In genomic region chr5:43050961-43051517, GRCm38 (mm10) we compare ENCODE assay signal across 14 mouse cellular contexts.
DNase-seq lines count a peak whose midpoint lies in the region; ATAC-seq lines count a peak whose summit lies in the region.
"Had no signal": no experiment of that assay in that cellular context is flagged by ENCODE, and none has a peak within 500 bp of the region (broad histone marks: within the 10 kb centered on the region; RNA-seq: fewer than 3 reads in every experiment).

No protein-coding gene starts in this region.

- no peak overlapping the region for H3K4me3 ChIP-seq in intestine, embryonic 15.5 days (replicated peaks)
- H3K4me3 ChIP-seq: forebrain, embryonic 15.5 days; heart, embryonic 12.5 days; hindbrain, embryonic 10.5 days had no signal

- no peaks in the 10 kb centered on the region for H3K36me3 ChIP-seq in intestine, embryonic 15.5 days
- H3K36me3 ChIP-seq: forebrain, embryonic 15.5 days; heart, embryonic 12.5 days; hindbrain, embryonic 10.5 days had no signal

- H3K27ac ChIP-seq in intestine, embryonic 15.5 days: no peak overlapping the region
- H3K27ac ChIP-seq: forebrain, embryonic 15.5 days; hindbrain, embryonic 10.5 days had no signal

- WGBS in intestine, embryonic 15.5 days: 87% methylated on average over 7 of the region's 7 CpGs

- no peak for ATAC-seq in intestine, embryonic 15.5 days
- ATAC-seq: forebrain, embryonic 15.5 days; intestine, embryonic 16.5 days had no signal

- no peak overlapping the region for H3K9ac ChIP-seq in intestine, embryonic 15.5 days
- H3K9ac ChIP-seq: forebrain, embryonic 15.5 days; heart, embryonic 12.5 days had no signal

- DNase-seq in kidney, adult 18-20 months: peak; percentile 28
- DNase-seq in kidney, postnatal 4 days: no peak
- peak; percentile 60 for DNase-seq in 3T3-L1 (ENCODE audit: low read depth, low spot score)
- DNase-seq in adipocyte (ENCODE audit: low spot score): peak; percentile 62
- peak; percentile 96 to 97 for DNase-seq in cerebellum, postnatal 10 days
- no peak for DNase-seq in ovary, postnatal 36 days (ENCODE audit: low spot score)
- DNase-seq in urinary bladder, postnatal 4 days (ENCODE audit: low spot score in 2 of 2): no peak
- DNase-seq: lung, postnatal 4 days; thymus, adult 2 months had no signal

- no peaks in the 10 kb centered on the region for H3K4me1 ChIP-seq in intestine, embryonic 15.5 days (replicated peaks)
- H3K4me1 ChIP-seq: forebrain, embryonic 15.5 days; hindbrain, embryonic 10.5 days had no signal

- H3K9me3 ChIP-seq in intestine, embryonic 15.5 days: no peaks in the 10 kb centered on the region
- H3K9me3 ChIP-seq: forebrain, embryonic 15.5 days; heart, embryonic 12.5 days; hindbrain, embryonic 10.5 days had no signal

- H3K27me3 ChIP-seq in intestine, embryonic 15.5 days (replicated peaks): no peaks in the 10 kb centered on the region
- H3K27me3 ChIP-seq: forebrain, embryonic 15.5 days; heart, embryonic 12.5 days had no signal

- no peak overlapping the region for H3K4me2 ChIP-seq in intestine, embryonic 15.5 days (replicated peaks)
- H3K4me2 ChIP-seq: forebrain, embryonic 15.5 days; heart, embryonic 12.5 days had no signal

Comparison
In these comparisons a context has a peak if more than half of its experiments do, and no peak if none do; other contexts are left out.
1. DNase-seq: peak in kidney, adult 18-20 months (single experiment), 3T3-L1 (single experiment), adipocyte (single experiment) and cerebellum, postnatal 10 days (2 of 2); none in kidney, postnatal 4 days (0 of 2), ovary, postnatal 36 days (single experiment) and urinary bladder, postnatal 4 days (0 of 2).